Mouse (Mus musculus): ENCODE measurements at regions not wholly inside any gene's neighbourhood (a gene's known extent, or its start where the extent isn't known, plus 50 kb on each side); places are given as distances from the start of the nearest gene placed in this dataset.

DNA sequence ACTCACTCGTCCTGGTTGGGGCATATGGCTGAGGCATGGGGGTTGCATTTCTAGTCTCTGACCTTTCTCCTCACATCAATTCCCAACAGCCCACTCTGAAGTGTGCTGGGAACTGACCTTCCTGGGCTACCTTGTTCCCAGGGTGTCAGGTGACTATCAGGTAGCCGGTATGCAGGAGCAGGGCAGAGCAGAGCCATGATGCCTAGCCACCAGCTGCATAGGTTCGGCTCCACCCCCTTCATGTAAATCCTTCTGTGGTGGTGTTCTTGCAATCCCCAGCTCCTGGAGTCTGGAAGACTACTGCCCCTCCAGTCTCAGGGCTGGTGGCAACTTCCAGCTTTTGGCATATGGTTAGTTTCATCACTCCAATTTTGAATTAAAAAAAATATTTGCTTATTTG is 221.0 kb downstream of the Gm5447 start:
- Histone ChIP-seq H3K27me3 (no peaks in the 10 kb centered on the region), H3K9ac (no peak overlapping the region), H3K36me3 (no peaks in the 10 kb centered on the region), H3K4me1 (no peaks in the 10 kb centered on the region), H3K4me3 (replicated peaks) (no peak overlapping the region), H3K4me2 (no peak overlapping the region), H3K9me3 (replicated peaks) (no peaks in the 10 kb centered on the region), H3K27ac (no peak overlapping the region)
- 71% methylated on average over 3 of the region's 3 CpGs for WGBS
- ATAC-seq (replicated peaks; ENCODE audit: low FRiP score), result no peak

DNA sequence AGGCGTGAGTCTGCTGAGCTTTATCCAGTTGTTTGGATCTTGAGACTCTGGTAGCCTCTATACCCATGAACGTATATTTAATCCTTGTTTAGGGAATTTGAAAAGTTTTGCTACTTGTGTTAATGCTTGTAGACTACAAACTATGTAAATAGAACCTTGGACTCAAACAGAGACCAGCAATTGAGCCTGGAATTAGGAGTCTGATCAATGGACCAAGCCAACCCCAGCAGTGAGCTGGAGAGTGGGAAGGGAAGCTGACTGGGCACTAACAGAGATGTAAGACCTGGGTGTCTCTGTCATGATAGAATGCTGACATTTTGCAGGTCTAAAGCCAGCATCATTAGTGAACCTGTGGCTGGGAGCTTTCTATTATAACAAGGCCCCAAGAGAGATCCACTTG is 222.5 kb downstream of the Gm5447 start:
- Histone ChIP-seq H3K9ac (no peak overlapping the region), H3K4me2 (no peak overlapping the region), H3K4me1 (no peaks in the 10 kb centered on the region), H3K9me3 (replicated peaks) (no peaks in the 10 kb centered on the region), H3K36me3 (no peaks in the 10 kb centered on the region), H3K27ac (no peak overlapping the region), H3K4me3 (replicated peaks) (no peak overlapping the region), H3K27me3 (no peaks in the 10 kb centered on the region)
- WGBS, result 81% methylated on average over 2 of the region's 2 CpGs
- no peak for ATAC-seq (replicated peaks; ENCODE audit: low FRiP score)

DNA sequence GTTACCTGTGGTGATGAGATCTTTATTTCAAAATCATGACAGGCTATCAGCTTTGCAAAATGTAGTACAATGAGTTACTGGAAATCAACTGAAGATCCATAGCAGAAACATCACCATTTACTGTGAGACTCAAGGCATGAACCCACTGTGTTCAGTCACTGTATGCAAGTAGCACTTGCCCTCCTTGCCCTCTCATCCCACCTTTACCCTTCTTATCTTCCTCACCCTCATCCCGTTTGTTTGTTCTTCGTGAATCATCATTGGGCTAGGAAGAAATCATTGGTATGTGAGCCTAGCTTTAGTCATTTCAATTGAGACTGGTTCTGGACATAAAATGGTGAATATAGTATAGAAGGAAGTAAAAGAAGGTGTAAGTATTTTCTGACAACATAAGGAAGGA is 223.6 kb downstream of the Gm5447 start:
- H3K4me1 ChIP-seq, result no peaks in the 10 kb centered on the region

DNA sequence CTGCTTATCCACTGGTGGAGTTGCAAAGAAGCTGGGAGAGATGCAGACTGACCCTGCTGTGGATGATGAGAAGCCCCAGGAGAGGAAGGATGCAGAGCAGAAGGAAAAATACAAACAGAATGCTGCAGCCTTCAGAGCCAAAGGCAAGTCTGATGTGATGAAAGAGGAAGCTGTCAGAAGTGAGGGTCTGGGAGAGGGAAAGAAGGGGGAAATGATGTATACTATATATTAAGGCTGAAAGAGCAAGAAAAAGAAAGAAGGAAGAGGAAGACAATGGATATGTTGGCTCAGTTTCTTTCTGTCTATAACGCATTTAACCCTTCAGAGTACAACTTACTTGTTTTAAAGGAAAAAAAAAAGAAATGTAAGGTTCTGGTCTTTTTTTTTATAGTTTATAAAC is 225.4 kb downstream of the Gm5447 start:
- Histone ChIP-seq H3K4me3 (replicated peaks) (no peak overlapping the region), H3K9me3 (replicated peaks) (no peaks in the 10 kb centered on the region), H3K36me3 (no peaks in the 10 kb centered on the region), H3K27me3 (peaks cover 14% of the 10 kb centered on the region), H3K4me2 (no peak overlapping the region), H3K4me1 (no peaks in the 10 kb centered on the region), H3K27ac (no peak overlapping the region), H3K9ac (no peak overlapping the region)
- ATAC-seq (replicated peaks; ENCODE audit: low FRiP score), result no peak
- 90% methylated on average over 1 of the region's 1 CpGs for WGBS

More for the DNA sequence above, 223.6 kb downstream of the Gm5447 start:
- no peaks in the 10 kb centered on the region for H3K36me3 ChIP-seq
- no peaks in the 10 kb centered on the region for H3K27me3 ChIP-seq
- H3K9ac ChIP-seq, result no peak overlapping the region
- H3K4me3 ChIP-seq (replicated peaks), result no peak overlapping the region
- H3K9me3 ChIP-seq (replicated peaks), result no peaks in the 10 kb centered on the region
- no peak overlapping the region for H3K4me2 ChIP-seq
- no peak for ATAC-seq (replicated peaks; ENCODE audit: low FRiP score)
- H3K27ac ChIP-seq, result no peak overlapping the region
- 77% methylated on average over 2 of the region's 2 CpGs for WGBS

DNA sequence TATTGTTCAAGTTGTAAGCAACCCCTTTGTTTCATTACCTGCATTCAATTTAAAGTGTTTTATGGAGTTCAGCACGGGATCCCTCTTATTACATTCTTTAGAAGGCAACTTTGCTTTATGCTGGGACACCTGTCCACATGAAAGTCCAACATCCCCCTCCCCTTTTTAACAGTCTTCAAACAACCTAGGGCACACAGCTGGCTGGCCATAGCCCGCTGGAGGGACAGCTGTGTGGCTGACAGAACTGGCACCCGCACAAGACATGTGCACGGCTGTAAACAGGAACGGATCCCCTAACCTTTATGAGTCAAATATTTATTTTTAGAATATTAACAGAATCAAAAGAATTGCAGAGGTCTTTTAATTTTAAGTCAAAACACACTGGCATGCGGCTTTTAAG is 230.1 kb downstream of the Gm5447 start:
- H3K9me3 ChIP-seq (replicated peaks), result no peaks in the 10 kb centered on the region
- no peak for ATAC-seq (replicated peaks; ENCODE audit: low FRiP score)

DNA sequence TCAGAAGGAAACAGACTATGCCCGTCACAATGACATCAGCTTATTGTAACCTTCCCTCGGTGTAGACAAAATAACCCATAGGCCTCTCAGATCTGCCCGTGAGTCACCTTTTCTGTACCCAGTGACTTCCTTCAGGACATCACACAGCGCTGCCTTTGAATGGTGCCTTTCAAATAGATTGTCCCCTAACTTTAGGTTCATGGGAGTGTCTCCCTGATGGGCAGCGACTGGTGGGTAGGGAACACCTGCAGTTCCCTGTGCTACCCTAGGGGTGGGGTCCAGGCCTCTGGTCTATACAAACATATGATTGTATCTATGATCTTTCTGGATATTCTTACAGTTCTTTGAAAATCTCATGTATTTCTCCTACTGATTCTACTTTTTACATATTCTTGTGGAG is 232.4 kb downstream of the Gm5447 start:
- no peak for ATAC-seq (replicated peaks; ENCODE audit: low FRiP score)
- H3K4me3 ChIP-seq (replicated peaks), result no peak overlapping the region
- WGBS, result 68% methylated on average over 5 of the region's 5 CpGs
- H3K4me1 ChIP-seq, result no peaks in the 10 kb centered on the region
- H3K9me3 ChIP-seq (replicated peaks), result no peaks in the 10 kb centered on the region
- no peak overlapping the region for H3K4me2 ChIP-seq
- peaks cover 44% of the 10 kb centered on the region for H3K27me3 ChIP-seq
- no peaks in the 10 kb centered on the region for H3K36me3 ChIP-seq
- H3K9ac ChIP-seq, result no peak overlapping the region
- H3K27ac ChIP-seq, result no peak overlapping the region

More for the DNA sequence above, 230.1 kb downstream of the Gm5447 start:
- H3K4me1 ChIP-seq, result no peaks in the 10 kb centered on the region
- 61% methylated on average over 6 of the region's 6 CpGs for WGBS
- peaks cover 43% of the 10 kb centered on the region for H3K27me3 ChIP-seq
- no peaks in the 10 kb centered on the region for H3K36me3 ChIP-seq
- no peak overlapping the region for H3K9ac ChIP-seq
- no peak overlapping the region for H3K27ac ChIP-seq
- H3K4me3 ChIP-seq (replicated peaks), result no peak overlapping the region
- no peak overlapping the region for H3K4me2 ChIP-seq

DNA sequence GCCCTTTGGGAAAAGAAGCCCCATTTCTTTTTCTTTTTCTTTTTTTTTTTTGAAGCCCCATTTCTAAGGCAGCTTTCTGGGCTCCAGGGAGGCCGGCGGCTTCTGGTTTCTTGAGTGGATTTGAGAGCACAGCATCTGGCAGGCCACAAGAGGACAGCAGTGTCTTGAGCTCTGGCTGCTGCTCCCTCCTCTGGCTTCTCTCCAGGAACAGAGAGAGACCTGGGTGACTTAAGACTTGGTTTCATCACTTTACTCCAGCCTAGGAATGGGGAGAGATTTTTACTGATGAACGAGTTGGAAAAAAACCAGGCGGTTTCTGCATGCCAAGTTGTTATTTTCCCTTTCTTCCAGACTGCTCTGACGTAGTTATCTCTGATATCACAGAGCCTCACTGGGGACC is 233.7 kb downstream of the Gm5447 start:
- WGBS, result 49% methylated on average over 5 of the region's 5 CpGs
- no peaks in the 10 kb centered on the region for H3K9me3 ChIP-seq (replicated peaks)
- no peak for ATAC-seq (replicated peaks; ENCODE audit: low FRiP score)

DNA sequence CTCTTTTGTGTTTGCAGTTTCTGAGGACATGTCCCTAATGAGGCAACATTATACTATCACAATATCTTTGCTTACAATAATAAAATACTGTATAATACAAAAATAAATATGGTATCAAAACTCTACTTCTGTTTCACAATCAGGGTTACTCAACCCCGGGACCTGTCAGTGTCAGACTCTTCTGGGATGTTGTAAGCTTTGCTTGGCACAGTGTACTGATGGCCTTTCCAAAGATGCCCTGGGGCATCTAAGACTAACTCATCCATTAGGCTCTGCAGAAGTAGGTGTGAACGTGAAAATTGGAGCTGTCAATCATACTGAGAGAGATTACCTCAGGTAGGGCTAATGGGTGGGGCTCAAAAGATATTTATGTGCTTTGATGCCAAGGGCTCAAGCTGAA is 249.0 kb downstream of the Gm5447 start:
- no peaks in the 10 kb centered on the region for H3K9me3 ChIP-seq (replicated peaks)
- 82% methylated on average over 2 of the region's 2 CpGs for WGBS
- H3K4me1 ChIP-seq, result no peaks in the 10 kb centered on the region
- H3K4me3 ChIP-seq (replicated peaks), result no peak overlapping the region
- ATAC-seq (replicated peaks; ENCODE audit: low FRiP score), result no peak
- no peak overlapping the region for H3K9ac ChIP-seq
- no peaks in the 10 kb centered on the region for H3K27me3 ChIP-seq
- no peak overlapping the region for H3K4me2 ChIP-seq
- no peaks in the 10 kb centered on the region for H3K36me3 ChIP-seq
- H3K27ac ChIP-seq, result no peak overlapping the region

More for the DNA sequence above, 233.7 kb downstream of the Gm5447 start:
- no peak overlapping the region for H3K4me2 ChIP-seq
- H3K27ac ChIP-seq, result no peak overlapping the region
- peaks cover 44% of the 10 kb centered on the region for H3K27me3 ChIP-seq
- no peaks in the 10 kb centered on the region for H3K4me1 ChIP-seq
- no peaks in the 10 kb centered on the region for H3K36me3 ChIP-seq
- H3K9ac ChIP-seq, result no peak overlapping the region
- no peak overlapping the region for H3K4me3 ChIP-seq (replicated peaks)

DNA sequence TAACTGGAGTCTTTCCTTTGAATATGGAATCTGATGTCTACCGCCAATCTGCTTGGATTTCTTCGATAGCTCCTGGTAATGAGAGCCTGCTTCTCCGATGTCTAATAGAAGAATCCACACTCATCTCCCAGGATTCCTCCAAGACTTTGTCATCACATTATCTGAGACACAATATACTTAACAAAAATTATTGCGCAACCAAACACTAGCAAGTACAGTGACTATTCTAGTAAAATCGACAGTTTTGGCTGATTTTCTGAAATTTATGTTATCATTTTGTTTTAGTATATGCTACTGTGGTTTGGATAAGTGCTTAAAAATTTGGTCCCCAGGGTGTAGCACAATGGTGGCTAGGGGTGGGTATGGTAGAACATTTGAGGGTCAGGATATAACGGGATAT is 266.5 kb downstream of the Gm5447 start:
- H3K4me3 ChIP-seq (replicated peaks), result no peak overlapping the region
- no peak for ATAC-seq (replicated peaks; ENCODE audit: low FRiP score)
- H3K9ac ChIP-seq, result no peak overlapping the region
- no peak overlapping the region for H3K27ac ChIP-seq
- WGBS, result 94% methylated on average over 6 of the region's 6 CpGs
- no peak overlapping the region for H3K4me2 ChIP-seq
- no peaks in the 10 kb centered on the region for H3K4me1 ChIP-seq
- H3K27me3 ChIP-seq, result no peaks in the 10 kb centered on the region
- no peaks in the 10 kb centered on the region for H3K36me3 ChIP-seq
- H3K9me3 ChIP-seq (replicated peaks), result no peaks in the 10 kb centered on the region

DNA sequence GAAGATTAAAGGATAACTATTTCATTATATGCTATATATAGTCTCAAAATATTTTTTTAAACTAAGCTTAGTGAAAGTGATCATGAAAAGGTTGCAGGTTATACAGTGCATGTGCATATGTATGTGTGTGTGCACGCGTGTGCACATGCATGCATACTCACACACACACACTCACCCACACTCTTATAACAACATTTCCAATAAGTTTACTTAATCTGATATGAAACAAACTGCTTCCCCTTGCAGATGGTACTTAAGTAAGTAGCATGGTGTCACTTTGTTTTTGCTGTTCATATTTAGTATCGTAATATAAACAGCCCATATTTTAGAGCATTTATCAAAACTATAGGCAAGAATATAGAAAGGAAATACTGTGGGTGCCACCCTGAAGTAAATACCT is 275.0 kb downstream of the Gm5447 start:
- WGBS, result 96% methylated on average over 3 of the region's 3 CpGs
- Histone ChIP-seq H3K4me1 (no peaks in the 10 kb centered on the region), H3K9me3 (replicated peaks) (no peaks in the 10 kb centered on the region), H3K36me3 (no peaks in the 10 kb centered on the region), H3K4me3 (replicated peaks) (no peak overlapping the region), H3K27ac (no peak overlapping the region), H3K4me2 (no peak overlapping the region), H3K27me3 (no peaks in the 10 kb centered on the region), H3K9ac (no peak overlapping the region)
- no peak for ATAC-seq (replicated peaks; ENCODE audit: low FRiP score)

DNA sequence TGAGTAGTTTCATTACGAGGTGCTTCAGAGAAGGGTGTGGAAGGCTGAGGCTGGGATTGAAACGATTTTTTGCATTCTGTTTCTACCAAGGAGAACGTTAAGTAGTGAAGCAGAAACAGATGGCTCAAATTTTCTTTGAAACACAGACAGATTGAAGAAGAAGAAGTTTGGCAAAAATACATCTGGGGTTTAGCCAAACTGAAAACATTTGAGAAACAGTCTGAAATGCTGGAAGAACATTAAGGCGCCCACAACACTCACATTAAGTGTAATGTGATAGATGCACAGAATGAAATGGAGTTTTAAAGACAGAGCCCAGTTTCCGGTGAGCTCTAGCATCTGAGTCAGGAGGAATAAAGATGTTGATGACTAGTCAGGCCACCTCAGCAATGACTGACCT is 275.5 kb downstream of the Gm5447 start:
- 68% methylated on average over 5 of the region's 5 CpGs for WGBS
- no peak for ATAC-seq (replicated peaks; ENCODE audit: low FRiP score)
- no peak overlapping the region for H3K27ac ChIP-seq

DNA sequence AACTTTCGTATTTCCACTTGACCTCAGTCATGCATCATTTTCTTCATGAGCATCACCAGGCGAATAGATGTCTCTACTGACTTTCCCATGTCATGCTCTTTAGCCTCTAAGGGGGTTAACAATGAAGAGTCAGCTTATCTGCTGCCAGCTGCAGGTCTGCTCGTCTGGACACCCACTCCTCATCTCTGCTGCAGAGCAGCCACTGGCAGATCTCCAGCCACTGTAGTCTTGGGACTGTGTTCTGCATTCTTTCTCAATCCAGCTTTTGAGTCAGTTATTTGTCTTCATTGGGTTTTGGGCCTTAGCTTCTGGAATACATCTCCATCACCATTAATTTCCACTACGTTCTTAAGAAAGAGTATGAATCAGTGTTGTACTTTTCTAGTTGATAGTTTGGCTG is 280.0 kb downstream of the Gm5447 start:
- 66% methylated on average over 4 of the region's 4 CpGs for WGBS
- no peak overlapping the region for H3K4me2 ChIP-seq
- H3K9ac ChIP-seq, result no peak overlapping the region
- no peak for ATAC-seq (replicated peaks; ENCODE audit: low FRiP score)
- no peaks in the 10 kb centered on the region for H3K36me3 ChIP-seq
- no peak overlapping the region for H3K27ac ChIP-seq
- no peaks in the 10 kb centered on the region for H3K27me3 ChIP-seq
- H3K4me1 ChIP-seq, result no peaks in the 10 kb centered on the region
- no peak overlapping the region for H3K4me3 ChIP-seq (replicated peaks)
- H3K9me3 ChIP-seq (replicated peaks), result no peaks in the 10 kb centered on the region

More for the DNA sequence above, 275.5 kb downstream of the Gm5447 start:
- Histone ChIP-seq H3K36me3 (no peaks in the 10 kb centered on the region), H3K4me2 (no peak overlapping the region), H3K27me3 (no peaks in the 10 kb centered on the region), H3K4me1 (no peaks in the 10 kb centered on the region), H3K9ac (no peak overlapping the region), H3K4me3 (replicated peaks) (no peak overlapping the region), H3K9me3 (replicated peaks) (no peaks in the 10 kb centered on the region)

DNA sequence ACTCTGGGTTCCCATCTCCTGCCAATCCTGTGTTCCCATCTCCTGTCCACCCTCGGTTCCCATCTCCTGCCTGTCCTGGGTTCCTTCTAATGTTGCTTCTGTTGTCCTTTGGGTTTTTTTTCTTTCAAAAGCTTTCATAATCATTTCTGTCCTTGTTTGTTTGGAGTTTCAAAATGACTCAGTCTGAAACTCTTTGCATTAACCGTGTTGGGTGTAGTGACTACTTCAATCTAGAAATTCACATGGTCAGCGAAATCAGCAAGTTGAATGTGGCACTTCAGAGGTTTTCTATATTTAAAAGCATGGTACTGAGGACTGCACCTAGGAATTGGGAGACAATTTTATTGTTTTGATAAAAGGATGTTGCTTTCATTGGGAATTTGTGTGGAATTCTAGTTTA is 280.7 kb downstream of the Gm5447 start:
- Histone ChIP-seq H3K27me3 (no peaks in the 10 kb centered on the region), H3K4me2 (no peak overlapping the region), H3K9me3 (replicated peaks) (no peaks in the 10 kb centered on the region), H3K4me3 (replicated peaks) (no peak overlapping the region), H3K4me1 (no peaks in the 10 kb centered on the region), H3K27ac (no peak overlapping the region), H3K9ac (no peak overlapping the region), H3K36me3 (no peaks in the 10 kb centered on the region)
- 94% methylated on average over 3 of the region's 3 CpGs for WGBS
- no peak for ATAC-seq (replicated peaks; ENCODE audit: low FRiP score)

All from kidney, embryonic 15.5 days (tissue).